Mouse (Mus musculus) kidney, postnatal 25 days (tissue): ENCODE results near the gene Olfr739.

Experiments used
- DNase-seq, 2 experiments: peaks; one replicate each; pipeline ENCODE4 v3.0.0; 2021; ENCODE audit warnings: mixed read lengths in 2 of 2

Gene Olfr739

DNA sequence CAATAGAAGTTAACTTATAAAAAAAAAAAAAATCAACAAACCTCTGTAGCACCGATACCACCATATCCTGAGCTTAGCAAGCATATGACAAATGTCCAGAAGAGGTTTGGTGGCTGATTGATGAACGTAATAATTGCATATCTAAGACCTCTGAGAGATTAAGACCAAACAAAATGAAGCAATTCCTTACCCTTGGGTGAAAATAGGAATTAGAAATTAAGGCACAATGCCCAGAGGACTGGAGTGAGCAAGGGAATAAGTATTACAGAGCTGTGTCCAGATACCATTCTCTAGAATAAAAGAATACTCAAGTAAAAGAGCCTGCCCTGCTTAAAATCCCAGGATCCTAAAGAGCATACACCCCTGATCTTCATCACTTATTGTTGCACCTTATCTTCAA lies at the start of gene Olfr739:
Gene Olfr739 (plus strand): TSS at position 301 of the 400 bp plus-strand sequence.
- no peak for DNase-seq

DNA sequence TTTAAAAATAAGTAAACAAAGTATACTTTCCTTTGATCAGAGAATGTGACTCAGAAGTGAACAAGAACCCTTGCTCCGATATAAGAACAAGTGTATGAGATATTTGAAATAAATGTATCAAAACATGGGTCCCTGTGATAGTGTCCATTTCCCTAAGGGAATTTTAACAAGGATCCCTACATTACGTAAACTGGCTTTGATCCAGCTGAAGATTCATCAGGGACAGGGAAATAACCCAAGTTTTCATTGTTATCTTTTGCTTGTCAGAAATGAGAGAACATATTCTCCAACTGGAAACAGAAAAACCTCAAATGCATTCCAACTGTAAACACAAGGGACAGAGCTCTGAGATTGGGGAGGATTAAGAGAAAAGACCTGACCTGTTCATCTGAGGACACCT lies 37.6 kb upstream of the Olfr739 start, which contains the start of gene Olfr736:
Gene Olfr736 (plus strand): TSS at position 301 of the 400 bp plus-strand sequence.
- no peak for DNase-seq

DNA sequence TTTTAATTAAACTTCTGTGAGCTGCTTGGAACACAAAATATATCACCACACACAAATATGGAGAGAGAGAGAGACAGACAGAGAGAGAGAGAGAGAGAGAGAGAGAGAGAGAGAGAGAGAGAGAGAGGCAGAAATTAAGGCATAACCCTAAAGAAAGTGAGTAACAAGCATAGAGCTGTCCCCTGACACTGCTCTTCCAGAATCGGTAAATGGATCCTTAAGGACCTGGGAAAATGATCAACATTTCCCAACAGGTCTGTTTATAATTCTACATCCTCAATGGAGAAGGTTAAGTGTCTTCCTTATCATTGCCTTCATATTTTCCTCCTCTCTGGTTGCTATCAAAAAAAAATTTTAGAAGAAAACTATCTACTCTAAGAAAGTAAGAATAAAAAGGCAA lies 11.2 kb upstream of the Olfr739 start, which contains the start of gene Olfr738:
Gene Olfr738 (plus strand): TSS at position 301 of the 400 bp plus-strand sequence.
- DNase-seq: no peak

DNA sequence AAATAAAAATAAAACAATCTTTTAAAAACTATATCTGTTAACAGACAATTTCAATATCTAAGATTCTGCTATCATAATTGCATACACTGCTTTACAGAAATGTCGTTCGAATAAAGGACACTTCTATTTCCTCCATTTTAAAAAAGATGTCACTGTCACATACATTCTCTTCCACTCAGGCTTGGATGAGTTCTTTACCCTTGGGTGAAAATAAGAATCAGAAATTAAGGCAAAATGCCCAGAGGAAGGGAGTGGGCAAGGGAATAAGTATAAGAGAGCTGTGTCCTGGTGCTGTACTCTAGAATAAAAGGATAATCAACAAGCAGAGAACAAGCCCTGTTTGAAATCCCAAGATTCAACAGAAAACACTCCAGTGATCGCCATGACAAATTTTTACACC lies 26.8 kb downstream of the Olfr739 start, which contains the start of gene Olfr740:
Gene Olfr740 (plus strand): TSS at position 301 of the 400 bp plus-strand sequence.
- DNase-seq: no peak

DNA sequence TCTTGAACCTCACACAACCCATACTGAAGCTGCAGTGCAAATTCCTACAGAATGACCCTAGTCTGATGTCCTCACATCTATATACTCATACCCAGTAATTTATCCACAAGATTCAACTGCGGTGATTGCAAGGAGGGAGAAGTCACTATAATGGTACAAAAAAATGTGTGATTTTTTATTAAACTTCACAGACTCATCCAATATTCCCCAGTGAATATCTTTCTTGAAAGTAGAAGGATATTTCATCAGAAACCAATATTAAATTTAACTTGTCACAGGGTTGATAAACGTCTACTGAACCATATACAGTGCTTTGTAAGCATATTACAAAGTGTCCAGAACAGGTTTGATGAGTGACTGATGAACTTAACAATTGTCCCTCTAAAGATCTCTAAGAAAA lies 54.0 kb downstream of the Olfr739 start, which contains the start of gene Olfr741:
Gene Olfr741 (plus strand): TSS at position 301 of the 400 bp plus-strand sequence.
- no peak for DNase-seq
